Mouse (Mus musculus): Measurements from ENCODE around the gene Traf7.

Gene Traf7

DNA sequence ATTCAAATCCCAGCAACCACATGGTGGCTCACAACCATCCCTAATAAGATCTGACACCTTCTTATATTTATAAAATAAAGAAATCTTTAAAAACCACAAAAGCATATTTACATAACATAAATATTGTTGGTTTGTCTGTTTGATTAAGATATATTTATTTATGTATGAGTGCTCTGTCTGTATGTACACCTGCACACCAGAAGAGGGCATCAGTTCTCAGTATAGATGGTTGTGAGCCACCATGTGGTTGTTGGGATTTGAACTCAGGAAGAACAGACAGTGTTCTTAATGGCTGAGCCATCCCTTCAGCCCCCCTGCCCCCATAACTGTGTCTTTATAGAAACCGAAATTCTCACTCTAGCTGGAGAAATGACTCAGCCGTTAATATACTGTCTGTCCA is 17.5 kb upstream of the Traf7 start:
- DNase-seq (ENCODE audit: inconsistent ontology term) = no peak

DNA sequence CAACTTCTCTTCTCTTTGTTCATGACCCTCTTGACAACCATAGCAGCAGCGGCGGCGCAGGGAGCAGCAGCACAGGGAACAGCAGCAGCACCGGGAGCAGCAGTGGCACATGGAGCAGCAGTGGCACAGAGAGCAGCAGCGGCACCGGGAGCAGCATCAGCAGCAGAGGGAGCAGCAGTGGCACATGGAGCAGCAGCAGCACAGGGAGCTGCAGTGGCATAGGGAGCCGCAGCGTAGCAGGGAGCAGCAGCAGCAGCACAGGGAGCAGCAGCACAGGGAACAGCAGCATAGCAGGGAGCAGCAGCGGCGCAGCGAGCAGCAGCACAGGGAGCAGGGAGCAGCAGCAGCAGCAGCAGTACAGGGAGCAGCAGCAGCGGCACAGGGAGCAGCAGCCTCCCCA is 16.9 kb upstream of the Traf7 start:
- no peak for DNase-seq (ENCODE audit: inconsistent ontology term)

DNA sequence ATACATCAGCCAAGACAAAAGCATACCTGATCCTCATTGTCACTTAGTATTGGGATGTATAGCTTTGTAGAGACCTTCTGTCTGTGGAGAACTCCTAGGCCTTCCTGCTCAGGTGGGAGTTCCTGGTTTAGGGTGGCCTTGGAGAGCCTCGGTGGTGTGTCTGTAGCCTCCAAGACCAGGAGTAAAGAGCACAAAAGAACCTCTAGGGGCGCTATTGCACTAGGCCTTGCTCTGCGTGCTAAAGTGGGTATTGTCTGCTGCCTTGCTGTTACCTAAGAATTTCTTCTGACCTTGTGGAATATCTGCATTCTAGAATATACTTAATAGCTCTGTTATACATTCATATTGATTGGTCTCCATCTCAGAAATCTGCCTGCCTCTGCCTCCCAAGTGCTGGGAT is 12.6 kb upstream of the Traf7 start:
- no peak for DNase-seq (ENCODE audit: inconsistent ontology term)

DNA sequence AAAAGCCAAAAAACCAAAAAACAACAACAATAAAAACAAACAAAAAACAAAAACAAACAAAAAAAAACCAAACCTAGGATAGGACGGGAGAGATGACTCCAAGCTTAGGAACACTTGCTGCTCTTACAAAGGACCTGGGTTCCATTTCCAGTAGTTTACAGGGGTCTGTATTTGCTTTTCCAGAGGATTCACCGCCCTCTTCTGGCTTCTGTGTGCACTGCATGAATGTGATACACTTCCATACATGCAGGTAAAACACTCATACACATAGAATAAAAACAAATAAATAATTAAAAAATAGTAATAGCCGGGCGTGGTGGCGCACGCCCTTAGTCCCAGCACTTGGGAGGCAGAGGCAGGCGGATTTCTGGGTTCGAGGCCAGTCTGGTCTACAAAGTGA is 11.2 kb upstream of the Traf7 start:
- DNase-seq (ENCODE audit: inconsistent ontology term) = no peak

DNA sequence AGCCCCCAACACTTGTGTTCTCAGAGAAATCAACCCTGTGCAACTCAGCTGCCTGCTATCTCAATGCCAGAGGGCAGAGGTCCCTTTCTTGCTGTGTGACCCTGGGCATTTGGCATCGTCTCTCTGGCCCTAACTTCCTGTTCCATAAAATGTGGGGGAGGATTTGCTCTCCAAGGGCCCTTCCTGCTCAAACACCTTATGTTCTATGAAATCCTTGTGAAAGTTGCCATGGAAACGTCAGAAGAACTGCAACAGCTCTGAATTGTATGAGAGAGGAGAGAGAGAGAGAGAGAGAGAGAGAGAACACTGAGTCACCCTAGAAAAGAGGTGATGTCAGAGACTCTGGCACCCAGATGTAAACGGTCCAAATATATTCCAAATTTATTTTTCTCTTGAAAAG is 9.8 kb upstream of the Traf7 start:
- no peak for DNase-seq (ENCODE audit: inconsistent ontology term)

DNA sequence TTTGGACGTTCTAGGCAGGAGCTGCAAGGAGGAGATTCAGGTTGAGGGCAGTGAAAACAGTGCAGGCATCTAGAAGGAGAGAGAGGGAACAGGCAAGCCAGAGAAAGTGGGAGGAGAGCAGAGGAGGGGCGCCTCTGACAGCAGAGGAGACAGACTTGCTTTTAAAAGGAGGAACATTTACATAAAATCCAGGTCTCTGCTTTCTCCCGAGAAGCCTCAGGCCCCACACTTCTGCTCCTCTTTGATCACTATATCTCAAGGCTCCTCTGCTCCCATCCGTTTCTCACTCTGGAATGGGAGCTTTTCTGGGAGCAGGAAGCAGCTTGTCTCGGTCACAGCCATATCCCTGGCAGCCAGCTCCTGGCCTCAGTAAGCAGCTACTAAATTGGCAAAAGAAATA is 7.6 kb upstream of the Traf7 start:
- no peak for DNase-seq (ENCODE audit: inconsistent ontology term)

DNA sequence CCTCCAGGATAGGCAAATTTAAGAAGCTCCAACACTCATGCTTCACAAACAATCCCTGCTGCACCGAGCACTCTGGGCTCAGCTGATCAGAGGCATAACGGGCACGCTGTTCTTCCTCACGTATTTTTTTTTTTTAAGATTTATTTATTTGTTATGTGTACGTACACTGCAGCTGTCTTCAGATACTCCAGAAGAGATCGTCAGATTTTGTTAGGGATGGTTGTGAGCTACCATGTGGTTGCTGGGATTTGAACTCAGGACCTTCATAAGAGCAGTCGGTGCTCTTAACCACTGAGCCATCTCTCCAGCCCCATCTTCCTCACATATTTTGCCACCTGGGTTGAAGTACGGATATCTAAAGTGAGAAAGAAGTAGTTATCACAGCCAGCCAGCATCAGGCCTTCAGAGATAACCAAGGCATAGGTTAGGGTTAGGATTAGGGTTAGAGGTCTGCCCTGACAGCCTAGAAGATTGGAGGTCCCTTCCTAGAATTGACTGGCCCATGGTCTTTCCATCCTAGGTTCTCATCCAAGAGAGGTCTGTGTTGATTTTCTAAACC is 6.5 kb upstream of the Traf7 start, which contains the start of gene Rab26:
Rab26 (minus strand) TSS at position 51 of the 559 bp plus-strand sequence.
- DNase-seq (ENCODE audit: inconsistent ontology term) = no peak

DNA sequence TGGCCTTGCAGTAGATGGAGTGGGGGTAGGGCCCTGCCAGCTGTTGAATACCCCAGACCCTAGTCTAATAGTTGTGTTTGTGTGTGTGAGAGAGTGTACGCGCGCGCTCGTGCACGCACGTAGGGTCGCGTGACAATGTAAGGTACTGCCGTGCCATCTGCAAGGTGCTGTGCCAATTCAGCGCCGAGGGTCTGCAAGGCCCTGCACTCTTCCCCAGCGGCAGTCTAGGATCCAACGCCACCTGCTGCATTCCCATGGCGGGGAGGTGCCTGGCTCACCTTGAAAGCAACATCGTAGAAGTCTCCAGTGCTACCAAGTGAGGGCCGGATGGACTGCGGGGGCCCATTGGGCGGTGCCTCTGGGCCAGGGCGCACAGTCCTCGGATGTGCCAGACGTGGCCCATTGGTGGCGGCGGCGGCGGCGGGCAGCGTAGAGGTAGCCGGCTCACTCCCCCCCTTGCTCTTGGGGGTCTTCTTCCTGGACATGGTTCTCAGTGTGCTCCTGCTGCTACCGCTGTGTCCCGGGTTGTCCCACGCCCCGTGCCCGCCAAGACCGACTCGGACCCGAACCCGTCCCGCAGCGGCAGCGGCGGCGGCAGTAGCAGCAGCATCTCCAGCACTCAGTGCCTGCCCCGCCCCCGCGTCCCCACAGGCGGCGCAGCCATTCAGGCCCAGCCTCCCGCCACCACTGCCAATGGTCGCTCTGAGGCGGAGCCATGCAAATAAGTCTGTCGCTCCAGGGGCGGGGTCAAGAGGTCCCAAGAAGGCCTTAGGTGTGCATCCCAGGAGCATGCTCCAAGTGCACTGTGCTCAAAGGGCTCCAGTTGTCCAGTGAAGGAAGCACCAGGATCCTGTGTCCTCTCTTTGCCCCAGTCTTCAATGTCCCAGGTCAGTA is 5.6 kb upstream of the Traf7 start:
- peak; percentile 87 for DNase-seq (ENCODE audit: inconsistent ontology term)

DNA sequence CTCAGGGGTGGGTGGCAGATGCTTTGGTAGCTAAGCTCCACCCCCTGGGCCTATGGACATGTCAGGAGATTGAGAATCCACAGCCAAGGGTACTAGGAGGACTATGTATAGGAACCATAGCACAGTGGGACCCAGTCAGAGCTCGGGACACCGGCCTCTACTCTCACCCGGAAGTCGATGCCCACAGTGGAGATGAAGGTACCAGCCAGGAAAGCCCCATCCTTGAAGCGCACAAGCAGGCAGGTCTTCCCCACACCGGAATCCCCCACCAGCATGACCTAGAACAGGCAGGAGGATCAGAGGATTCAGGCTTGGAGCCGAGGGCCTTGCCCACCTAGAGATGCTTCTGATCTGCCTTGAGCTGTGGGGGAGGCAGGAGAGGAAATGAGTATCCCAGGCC is 4.3 kb upstream of the Traf7 start:
- DNase-seq (ENCODE audit: inconsistent ontology term) = no peak

DNA sequence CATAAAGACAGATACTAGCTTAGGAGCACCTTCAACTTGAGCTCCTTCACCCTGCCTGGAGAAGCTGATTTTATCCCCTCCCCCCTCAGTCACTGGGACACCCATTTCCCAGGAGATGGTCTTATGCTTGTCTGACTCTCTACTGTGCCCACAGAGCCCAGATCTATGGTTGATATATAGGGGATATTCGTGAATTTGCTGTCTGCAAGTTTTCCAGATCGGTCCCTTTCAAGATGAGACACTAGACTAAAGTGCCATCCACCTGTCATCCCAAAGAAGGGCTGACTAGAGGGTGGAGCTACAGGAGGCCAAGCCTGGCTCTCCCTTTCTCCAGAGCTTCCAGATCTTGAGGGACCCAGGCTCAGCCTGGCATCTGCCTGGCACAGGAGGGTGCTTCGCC is 3.3 kb upstream of the Traf7 start:
- no peak for DNase-seq (ENCODE audit: inconsistent ontology term)

DNA sequence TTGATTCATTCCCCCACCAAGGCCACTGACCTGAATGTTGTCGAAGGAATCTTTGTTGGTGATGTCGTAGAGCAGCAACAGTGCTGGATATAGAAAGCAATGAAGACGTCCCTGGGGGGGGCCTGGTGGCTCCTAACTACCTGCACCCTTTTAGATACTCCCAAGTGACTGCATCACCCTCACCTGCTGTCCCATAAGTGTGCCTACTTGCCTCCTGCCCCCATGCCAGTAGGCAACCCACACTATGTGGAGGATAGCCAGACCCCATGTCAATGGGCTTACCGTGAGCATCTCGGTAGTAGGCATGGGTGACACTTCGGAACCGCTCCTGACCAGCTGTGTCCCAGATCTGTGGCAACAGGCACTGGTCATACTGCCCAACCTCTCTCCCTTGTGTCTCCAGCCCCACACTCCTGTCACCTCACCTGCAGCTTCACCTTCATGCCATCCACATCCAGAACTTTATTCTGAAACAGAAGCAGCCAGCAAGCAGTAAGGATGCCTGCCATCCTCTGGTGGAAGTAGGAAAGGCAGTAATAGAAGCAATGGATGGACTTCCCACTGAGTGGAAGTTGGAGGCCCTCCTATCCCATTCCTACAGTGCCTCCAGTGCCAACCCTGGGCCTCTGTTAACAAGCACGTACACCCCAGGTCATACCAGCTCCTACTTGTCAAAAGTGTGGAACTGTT is 2.8 kb upstream of the Traf7 start:
- no peak for DNase-seq (ENCODE audit: inconsistent ontology term)

DNA sequence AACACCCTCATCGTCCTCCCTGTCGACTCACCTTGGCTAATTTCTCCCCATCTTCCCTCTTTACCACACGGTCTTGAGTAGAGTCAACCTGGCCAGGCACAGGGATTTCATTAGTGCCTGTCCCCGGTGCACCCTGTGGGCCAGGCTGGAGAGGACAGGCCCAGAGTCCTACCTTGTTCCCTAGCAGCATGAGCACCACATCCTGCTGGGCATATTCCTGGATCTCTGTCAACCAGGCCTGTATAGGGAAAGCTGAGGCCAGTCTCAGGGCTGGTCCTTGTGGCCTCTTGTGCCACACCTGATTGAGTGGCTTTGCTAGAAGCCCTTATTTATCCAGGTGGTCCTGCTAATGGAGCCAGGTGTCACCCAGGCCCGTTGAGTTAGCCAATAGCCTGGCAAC is 2.1 kb upstream of the Traf7 start:
- DNase-seq (ENCODE audit: inconsistent ontology term) = no peak

DNA sequence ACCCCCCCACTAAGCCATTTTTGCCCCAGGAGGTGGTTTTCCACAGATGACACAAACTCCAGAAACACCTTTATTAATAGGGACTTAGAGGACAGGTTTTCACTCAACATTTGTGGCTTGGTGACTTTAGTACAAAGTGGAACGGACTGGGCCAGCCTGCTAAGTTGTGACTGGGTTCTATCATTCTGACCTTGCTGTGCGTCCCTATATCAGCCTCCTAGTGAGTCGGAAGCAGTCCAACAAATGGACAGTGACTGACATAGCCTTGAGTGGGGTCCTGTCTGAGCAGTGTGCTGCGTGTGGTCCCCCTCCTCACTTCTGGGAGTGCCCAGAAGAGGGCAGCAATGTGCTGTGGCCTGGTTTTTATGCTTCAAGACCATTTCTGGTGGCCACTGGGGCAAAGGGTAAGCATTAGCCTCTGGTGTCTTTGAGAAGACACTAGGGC is 1.3 kb upstream of the Traf7 start:
- DNase-seq (ENCODE audit: inconsistent ontology term) = peak; percentile 60

DNA sequence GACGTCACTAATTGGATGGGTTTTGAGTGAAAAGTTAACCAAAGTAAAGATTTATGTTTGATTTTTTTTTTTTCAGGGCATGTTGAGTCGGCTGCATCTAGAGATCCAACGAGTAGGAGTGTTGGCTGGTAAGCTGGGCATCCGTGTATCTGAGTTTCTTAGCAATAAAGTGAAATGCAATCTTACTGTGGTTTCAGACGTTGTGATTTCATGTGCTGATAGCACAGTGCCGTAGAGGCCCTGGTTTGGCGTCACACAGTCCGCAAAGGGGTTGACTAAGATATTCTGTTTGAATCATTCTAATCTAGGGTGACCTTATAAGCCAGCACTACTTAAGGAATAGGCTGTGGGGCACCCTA is 801 bp upstream of the Traf7 start:
- DNase-seq (ENCODE audit: inconsistent ontology term) = no peak

DNA sequence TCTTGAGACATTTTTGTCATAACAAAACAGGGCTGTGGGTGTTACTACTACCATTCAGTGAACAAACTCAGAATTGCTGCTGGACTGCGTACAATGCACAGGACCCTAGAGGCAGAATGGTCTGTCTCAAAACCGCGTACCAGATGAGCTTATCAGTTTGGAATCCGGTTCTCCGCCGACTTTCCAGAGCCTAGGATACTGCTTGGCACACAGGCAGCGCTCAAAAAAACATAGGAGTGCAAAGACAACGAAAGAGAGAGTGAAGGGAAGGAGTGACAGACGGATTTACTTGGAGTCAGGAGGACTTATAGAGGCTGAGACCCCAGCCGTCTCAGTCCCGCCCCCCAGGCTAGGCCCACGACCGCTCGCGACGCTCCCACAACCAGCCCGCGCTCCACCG is 423 bp downstream of the Traf7 start:
- peak; percentile 76 for DNase-seq (ENCODE audit: inconsistent ontology term)

DNA sequence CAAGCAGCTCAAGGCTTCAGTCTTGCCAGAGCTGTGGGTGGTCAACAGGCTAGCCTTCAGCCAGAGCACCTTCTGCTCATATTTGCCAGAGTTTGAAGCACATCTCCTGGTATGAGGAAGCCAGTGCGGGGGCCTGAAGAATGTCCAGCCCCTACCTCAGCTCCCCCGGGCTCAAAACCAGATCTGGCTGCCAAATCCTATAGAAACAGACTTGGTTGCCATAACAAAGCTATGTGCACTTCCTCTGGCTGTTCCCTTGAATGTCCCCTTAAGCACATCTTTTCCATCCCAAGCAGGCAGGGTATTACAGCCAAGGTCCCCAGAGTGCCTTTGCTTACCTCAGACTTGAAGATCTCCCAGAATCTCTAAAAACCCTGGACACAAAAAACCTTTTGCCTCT is 3.0 kb downstream of the Traf7 start:
- no peak for DNase-seq (ENCODE audit: inconsistent ontology term)

DNA sequence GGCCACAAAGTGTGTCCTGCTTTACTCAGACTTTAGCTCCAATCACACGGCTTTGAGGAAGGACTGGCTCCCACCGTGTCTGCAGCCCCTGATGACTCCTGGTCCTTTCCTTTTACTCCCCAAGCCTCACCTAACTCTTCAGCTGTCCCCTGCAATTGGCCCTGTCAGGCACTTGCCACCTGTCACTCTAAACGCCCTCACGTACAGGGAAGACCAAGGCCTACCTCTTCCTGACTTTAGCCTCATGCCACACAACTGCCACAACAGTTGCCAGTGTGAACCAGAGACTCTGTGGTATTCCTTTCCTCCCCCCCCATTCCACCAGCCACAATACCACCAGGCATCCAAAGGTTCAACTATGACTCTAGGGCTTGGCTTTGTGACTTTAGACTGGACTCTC is 7.3 kb downstream of the Traf7 start:
- DNase-seq (ENCODE audit: inconsistent ontology term) = no peak

DNA sequence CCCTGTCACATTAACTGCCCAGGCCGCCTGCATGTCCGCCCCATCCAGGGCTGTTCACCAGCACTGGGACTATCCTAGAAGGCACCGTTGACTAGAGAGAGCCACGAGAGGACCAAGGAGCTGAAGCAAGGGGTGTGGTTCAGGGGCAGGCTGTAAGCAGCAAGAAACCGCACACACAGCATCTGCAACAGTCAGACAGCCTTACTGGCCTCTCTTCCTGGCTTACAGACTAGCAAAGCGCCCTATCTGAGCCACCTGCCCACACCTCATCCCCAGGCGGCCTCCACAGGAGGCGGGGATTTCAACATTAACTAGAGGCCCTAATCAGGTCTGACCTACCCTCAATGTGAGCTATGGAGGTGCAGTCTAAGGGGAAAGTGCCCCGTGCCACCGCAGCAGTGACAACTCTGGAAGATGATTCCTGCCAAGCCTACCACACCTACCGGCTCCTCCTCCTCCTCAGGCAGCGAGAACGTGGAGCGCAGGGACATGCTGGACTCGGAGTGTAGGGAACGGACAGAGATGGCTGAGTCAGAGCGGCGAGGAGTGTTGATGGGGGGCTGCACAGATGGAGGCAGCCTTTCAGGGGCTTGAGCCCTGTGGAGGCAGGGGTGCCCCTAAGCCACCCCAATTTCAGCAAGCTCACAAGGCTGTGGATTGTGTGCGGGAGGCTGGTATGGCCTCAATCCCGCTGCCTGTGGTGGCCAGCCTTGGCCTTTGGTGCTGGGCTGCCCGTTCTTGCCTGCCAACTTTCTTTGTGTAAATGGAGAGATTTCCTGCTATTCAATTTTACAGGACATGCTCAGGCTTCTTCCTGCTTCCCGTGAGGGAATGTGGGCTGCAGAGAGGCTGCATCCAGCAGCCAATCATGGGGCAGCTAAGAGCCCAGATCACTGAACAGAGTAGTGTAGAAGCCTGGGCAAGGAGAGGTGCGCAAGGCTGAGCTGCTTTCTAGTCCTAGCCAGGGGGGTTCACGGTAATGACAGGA is 13.2 kb downstream of the Traf7 start:
- no peak for DNase-seq (ENCODE audit: inconsistent ontology term)

DNA sequence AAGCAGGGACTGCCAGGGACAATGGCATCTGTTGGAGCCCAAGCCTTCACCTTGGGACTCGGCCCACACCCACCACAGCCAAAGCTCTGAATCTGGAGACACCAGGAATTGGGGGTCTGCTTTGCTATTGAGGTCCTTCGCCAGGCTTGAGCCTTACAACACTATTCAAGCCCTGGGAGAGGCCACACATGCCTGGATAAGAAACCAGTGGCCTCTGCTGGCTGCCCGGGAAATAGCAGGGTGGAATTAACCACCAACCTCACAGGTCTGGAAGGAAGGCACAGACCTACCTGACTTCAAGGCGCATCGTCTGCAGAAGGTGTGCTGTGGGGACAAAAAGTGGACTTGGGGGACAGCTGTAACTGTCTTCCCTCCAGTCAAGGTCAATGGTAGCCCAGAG is 14.1 kb downstream of the Traf7 start:
- no peak for DNase-seq (ENCODE audit: inconsistent ontology term)

DNA sequence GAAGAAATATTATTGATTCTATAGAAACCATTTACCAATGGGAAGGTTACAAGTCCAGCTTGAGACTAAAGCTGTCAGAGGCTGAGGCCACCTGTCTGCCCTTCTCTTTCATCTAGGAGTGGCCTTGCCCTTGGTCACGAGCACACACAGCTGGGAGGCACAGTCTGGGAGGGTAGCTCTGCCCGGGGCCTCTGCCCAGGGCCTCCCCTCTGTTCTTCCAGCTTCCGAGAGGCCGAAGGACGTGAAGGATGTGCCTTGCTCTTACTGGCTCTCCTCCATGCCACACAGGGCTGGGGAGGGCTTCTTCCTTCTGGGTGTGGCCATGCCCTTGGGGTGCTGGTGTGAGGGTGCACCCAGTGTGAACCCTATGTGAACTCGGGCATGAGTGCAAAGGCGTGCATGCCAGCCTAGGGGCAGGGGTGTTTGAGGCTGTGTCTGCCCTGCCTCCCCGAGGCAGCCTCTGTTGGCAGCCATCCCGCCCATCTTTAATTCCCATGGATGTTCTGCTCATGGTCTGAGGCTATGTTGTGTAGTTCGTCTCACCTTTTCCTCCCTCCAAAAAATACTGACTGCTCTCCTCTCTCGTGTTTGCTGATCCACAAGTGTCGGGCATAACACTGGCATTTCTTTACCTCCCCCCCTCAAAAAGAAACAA is 19.8 kb downstream of the Traf7 start:
- no peak for DNase-seq (ENCODE audit: inconsistent ontology term)

DNA sequence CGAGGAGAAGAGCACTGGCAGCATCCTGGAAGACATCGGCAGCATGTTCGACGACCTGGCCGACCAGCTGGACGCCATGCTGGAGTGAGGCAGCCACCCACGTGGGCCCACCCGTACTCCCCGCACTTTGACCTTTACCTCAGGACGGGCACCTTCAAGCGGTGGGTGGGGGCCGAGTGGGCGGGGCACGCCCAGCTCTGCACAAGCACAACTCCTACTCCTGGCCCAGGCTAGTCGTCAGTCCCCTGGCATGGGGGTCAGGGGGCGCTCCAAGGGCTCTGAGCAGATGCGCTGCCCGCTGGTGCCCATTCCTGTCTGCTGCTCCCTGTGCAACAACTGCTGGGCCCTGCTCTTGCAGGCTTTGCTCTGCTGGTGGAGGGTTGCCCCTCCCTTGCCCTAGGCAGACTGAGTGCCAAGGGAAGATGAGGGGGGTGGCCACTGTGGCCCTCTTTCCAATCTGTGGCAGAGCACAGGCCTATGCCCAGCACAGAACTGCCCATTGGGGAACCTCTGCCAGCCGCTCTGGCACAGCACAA is 20.5 kb downstream of the Traf7 start:
- DNase-seq (ENCODE audit: inconsistent ontology term) = no peak

Measured in Muller cell, postnatal 12 days (primary cell).